12 mouse cellular contexts compared by ENCODE assay signal in the genomic region with DNA sequence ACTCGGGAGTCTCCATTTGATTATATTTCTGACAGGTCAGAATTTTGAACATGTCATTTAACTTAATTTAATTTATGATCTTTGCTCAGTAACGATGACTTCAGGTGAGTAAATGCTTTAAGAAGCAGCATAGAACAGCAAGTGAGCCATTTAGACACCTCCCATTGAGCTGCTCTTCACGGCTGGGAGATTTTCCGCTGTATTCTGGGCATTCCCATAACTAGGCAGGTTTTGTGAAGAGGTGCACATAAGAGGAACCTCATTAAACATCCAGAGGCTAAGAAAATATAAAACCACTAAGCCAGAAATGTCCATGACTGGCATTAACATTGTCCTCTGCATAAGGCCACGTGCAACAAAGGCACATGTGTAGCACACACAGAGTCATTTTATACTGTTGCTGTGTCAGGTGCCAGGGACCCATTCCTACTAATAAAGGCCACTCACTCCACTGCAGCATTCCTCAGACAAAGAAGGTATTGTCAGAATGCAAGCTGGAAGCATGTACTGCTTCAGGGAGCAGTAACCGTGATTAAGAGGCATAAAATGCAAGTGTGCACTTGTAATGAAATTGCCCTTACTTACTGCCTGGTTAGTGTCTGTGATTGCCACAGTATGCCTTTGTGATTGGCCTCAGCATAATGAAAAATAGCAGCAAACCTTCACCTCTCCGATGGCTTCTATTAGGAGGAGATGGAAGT.
A peak's percentile ranks its signal among the peaks of the same experiment; 100 is the strongest.
DNase-seq lines count a peak whose midpoint lies in the region; ATAC-seq and TF ChIP-seq lines count a peak whose summit lies in the region.
"Had no signal": no experiment of that assay in that cellular context is flagged by ENCODE, and none has a peak within 500 bp of the region (broad histone marks: within the 10 kb centered on the region; RNA-seq: fewer than 3 reads in every experiment).

No protein-coding gene starts in this region.

- no peak overlapping the region for H3K4me3 ChIP-seq in hindbrain, embryonic 11.5 days (ENCODE audit: low read depth, low read length)
- H3K4me3 ChIP-seq in neural tube, embryonic 13.5 days: no peak overlapping the region
- H3K4me3 ChIP-seq in layer of hippocampus, adult 2 months: no peak overlapping the region
- H3K4me3 ChIP-seq: liver, embryonic 13.5 days had no signal

- H3K27me3 ChIP-seq in hindbrain, embryonic 11.5 days (ENCODE audit: control insufficient read depth, insufficient read depth, low read length): no peaks in the 10 kb centered on the region
- H3K27me3 ChIP-seq in neural tube, embryonic 13.5 days: no peaks in the 10 kb centered on the region
- H3K27me3 ChIP-seq: liver, embryonic 13.5 days had no signal

- H3K9ac ChIP-seq in hindbrain, embryonic 11.5 days (ENCODE audit: low read depth, low read length): no peak overlapping the region
- H3K9ac ChIP-seq in neural tube, embryonic 13.5 days: no peak overlapping the region
- H3K9ac ChIP-seq: liver, embryonic 13.5 days had no signal

- H3K4me2 ChIP-seq in hindbrain, embryonic 11.5 days (replicated peaks; ENCODE audit: low read depth, low read length): no peak overlapping the region
- no peak overlapping the region for H3K4me2 ChIP-seq in neural tube, embryonic 13.5 days
- H3K4me2 ChIP-seq: liver, embryonic 13.5 days had no signal

- no peaks in the 10 kb centered on the region for H3K36me3 ChIP-seq in hindbrain, embryonic 11.5 days (ENCODE audit: control insufficient read depth, insufficient read depth, low read length)
- no peaks in the 10 kb centered on the region for H3K36me3 ChIP-seq in neural tube, embryonic 13.5 days
- H3K36me3 ChIP-seq: liver, embryonic 13.5 days had no signal

- peak; percentile 84 for ATAC-seq in hindbrain, embryonic 11.5 days (ENCODE audit: low FRiP score)
- peak; percentile 90 for ATAC-seq in neural tube, embryonic 13.5 days (ENCODE audit: low read depth)
- ATAC-seq: intestine, embryonic 16.5 days had no signal

- no peak for TF ChIP-seq CTCF in layer of hippocampus, adult 2 months (conservative IDR thresholded peaks at IDR 0.05)

- peak; percentile 2 for DNase-seq in fat pad, adult 2 months (ENCODE audit: extremely low read depth, low read depth, low spot score)
- peak; percentile 41 for DNase-seq in hindbrain, embryonic 11.5 days (ENCODE audit: low spot score)
- peak; percentile 9 for DNase-seq in kidney, postnatal 10 days
- no peak for DNase-seq in thymus, postnatal 10 days (ENCODE audit: low spot score in 2 of 2)
- no peak for DNase-seq in cerebellum, adult 9-11 months
- DNase-seq in layer of hippocampus, adult 2 months (ENCODE audit: low spot score in 2 of 2): no peak
- DNase-seq: adrenal gland, postnatal 10 days; heart, adult 18-20 months; liver, embryonic 13.5 days; thymus, postnatal 25 days had no signal

- no peaks in the 10 kb centered on the region for H3K9me3 ChIP-seq in hindbrain, embryonic 11.5 days (ENCODE audit: control insufficient read depth, low read length)
- H3K9me3 ChIP-seq in neural tube, embryonic 13.5 days: no peaks in the 10 kb centered on the region
- H3K9me3 ChIP-seq: liver, embryonic 13.5 days had no signal

- H3K4me1 ChIP-seq in hindbrain, embryonic 11.5 days (replicated peaks; ENCODE audit: control insufficient read depth, insufficient read depth, low read length): 0 out of 2 replicates have a peak, but pooled peaks cover 2% of the 10 kb centered on the region
- peaks cover 30% of the 10 kb centered on the region for H3K4me1 ChIP-seq in neural tube, embryonic 13.5 days (replicated peaks)
- H3K4me1 ChIP-seq: liver, embryonic 13.5 days had no signal

- H3K27ac ChIP-seq in hindbrain, embryonic 11.5 days (ENCODE audit: low read depth, low read length): no peak overlapping the region; the same call in 1 of the 2 replicates
- H3K27ac ChIP-seq in neural tube, embryonic 13.5 days (replicated peaks): peak overlapping the region; percentile 86
- no peak overlapping the region for H3K27ac ChIP-seq in layer of hippocampus, adult 2 months
- H3K27ac ChIP-seq: liver, embryonic 13.5 days had no signal

- WGBS in hindbrain, embryonic 11.5 days: 43% methylated on average over 7 of the region's 7 CpGs
- WGBS in neural tube, embryonic 13.5 days: 18% methylated on average over 7 of the region's 7 CpGs

Comparison
In these comparisons a context has a peak if more than half of its experiments do, and no peak if none do; other contexts are left out.
1. DNase-seq: peak in fat pad, adult 2 months (single experiment), hindbrain, embryonic 11.5 days (single experiment) and kidney, postnatal 10 days (single experiment); none in thymus, postnatal 10 days (0 of 2), cerebellum, adult 9-11 months (single experiment) and layer of hippocampus, adult 2 months (0 of 2).